Mouse (Mus musculus) cerebellum, adult 11-12 months (tissue): ENCODE results near the gene Cir1.

Experiments
- DNase-seq: peaks from one replicate; pipeline ENCODE4 v3.0.0; 2022

Cir1 gene

GRCm38 (mm10) chr2:73312152-73313116 is at the start of gene Cir1, which contains the start of gene Scrn3:
Gene Cir1, minus strand, starts transcription at chr2:73312701.
Gene Scrn3, plus strand, starts transcription at chr2:73312601.
- peak; percentile 97 for DNase-seq

DNA sequence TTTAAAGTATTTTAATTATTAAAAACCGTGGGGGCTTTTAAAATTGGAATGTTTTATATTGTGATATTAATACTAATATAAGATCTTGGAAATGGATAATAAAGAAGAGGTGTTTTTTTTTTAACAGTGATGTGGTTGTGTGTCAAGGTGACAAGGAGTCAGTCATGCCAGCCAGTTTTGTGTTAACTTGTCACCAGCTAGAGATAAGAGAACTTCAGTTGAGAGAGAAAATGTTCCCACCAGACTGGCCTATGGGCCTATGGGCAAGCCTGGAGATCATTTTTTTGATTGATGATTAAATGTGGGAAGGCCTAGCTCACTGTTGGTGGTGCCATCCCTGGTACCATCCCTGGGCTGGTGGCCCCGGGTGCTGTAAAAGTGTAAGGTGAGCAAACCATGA is 48.0 kb upstream of the Cir1 start:
- no peak for DNase-seq

DNA sequence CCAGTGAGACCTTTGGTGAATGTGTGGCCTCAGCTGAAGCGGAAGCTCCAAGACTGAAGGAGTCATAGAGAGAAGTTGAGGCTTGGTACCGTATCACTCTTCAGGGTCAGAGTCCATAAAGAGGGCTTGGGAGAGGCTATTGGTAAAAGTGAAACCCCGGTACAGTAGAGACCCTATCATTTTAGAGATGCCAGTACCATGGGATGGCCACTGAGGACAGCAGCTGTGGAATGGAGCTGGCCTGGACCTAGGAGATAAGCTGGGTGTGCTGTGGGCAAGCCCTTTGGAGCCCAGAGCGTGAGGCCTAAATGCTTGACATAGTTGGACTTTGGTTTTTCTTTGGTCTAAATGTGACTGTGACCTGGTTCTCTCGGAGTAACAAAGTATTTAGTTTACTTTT is 47.4 kb upstream of the Cir1 start:
- DNase-seq: no peak

DNA sequence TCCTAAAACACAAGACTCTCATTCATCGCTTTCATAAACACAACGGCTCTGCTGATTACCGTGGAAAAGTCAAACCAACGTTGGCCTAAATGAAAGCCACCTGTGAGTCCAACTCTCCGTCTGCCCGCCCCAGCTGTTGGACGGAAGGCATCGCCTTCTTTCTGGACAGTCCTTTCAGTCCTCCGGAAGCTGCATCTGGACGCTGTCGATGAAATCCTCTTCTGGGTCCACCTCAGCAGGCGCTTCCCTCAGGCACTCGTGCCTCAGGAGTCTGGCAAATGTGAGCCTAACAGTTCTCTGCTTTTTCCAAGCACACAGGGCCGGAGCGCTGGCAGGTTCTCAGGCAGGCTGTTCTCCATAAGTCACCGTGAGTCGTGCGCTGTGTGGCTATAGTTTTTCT is 44.5 kb upstream of the Cir1 start:
- no peak for DNase-seq

- DNase-seq: peak; percentile 41
These were observed 39.5 kb upstream of the Cir1 start for GRCm38 (mm10) chr2:73351927-73352374.

DNA sequence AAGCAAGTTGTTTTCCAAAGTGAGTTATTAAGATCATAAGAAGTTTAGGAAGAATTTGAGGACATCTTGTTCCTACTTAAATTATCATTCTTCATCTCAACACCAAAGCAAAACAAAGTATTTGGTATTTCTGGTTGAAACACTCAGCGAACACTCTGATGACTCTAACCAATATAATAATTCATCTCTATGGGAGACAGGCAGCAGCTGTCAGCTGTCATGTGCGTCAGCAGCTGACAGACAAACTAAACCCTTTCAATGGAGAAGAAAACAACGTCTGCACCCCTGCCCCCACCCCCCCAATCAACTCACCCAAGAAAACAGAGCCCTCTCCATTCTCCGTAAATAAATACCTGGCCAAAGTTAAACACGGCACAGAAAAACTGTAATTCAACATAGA is 39.0 kb upstream of the Cir1 start:
- DNase-seq: no peak

DNA sequence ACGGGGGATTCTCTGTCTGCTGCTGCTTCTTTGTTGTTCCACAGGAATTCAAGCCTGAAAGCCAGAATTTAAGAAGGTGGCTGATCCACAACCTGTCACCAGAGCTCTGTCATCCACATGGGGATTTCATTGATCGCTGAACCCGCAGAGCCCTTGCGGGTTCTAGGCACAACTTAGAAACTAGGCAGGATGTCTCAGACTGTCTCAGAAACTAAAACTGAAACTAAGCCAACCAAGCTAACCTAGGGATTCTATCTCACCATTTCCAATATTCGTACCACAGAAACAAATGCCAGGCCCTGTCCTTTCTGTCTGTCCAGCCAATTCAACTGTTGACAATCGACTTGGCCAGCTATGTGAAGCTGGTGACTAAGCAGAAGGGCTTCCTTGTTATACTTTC is 35.7 kb upstream of the Cir1 start:
- DNase-seq: no peak

DNA sequence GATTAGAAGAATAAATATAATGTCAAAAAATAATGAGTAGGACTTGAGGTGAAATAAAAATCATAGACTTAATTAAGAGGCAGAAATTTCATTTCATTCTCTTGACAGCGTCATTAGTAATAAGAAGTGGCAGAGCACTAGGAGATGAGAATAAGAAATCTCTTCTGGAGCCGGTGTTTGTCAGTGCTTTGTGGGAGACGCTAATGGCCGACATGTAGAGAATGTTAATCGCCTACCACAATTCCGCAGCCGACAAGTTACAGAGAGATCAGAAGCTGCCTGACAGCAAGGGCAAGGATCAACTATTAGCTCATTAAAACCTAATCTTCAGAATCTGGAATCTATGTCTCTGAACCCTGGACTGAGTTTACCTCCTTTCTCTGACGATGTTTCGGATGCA is 35.3 kb upstream of the Cir1 start:
- no peak for DNase-seq

DNA sequence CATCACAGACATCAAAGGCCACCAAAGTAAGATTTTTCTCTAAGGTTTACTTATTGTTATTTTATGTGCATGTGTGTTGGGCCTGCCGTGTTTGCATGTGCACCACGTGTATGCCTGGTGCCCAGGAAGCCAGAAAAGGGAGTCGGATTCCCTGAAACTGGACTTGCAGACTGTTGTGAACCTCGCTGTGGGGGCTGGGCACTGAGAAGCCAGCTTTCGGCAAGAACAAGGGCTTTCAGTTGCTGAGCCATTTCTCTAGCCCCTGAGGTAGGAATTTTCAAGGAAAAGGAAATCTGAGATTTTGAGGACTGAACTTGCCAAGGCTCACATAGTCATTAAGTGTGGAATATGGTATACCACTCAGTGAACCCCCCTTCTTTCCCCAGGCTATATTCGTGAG is 34.6 kb upstream of the Cir1 start:
- no peak for DNase-seq

DNA sequence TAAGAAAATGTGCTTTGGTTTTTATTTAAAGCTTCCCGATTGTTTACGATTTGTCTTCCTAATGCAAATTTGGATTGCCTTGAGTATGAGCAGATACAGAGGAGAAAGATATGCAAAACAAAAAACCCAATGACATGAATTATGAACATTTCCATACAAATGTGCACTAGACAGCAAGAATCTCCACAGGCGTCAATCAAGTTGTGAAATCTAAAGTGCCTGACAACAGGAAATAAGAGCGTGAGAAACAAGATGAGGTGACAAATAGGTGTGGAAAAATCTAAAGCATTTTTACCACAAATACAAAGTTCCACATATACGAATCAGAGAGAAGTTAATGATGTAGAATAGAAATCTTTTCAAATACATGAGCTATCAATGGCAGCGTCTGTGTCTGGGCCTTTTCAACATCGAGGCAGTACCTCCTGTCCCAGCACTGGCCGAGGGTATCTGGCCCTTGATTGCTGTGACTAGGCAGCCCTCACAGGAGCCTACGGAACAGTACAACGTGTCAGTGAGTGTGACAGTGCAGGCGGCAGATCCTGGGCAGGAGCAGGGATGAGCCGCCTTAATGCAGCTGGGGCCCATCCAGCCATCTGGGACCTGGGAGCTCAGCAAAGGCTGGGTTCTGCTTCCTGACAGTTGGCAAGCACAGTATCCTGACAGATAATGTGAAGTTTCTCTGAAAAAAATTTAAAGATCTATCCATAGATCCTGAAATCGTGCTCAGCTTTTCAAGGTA is 34.0 kb upstream of the Cir1 start:
- DNase-seq: no peak

DNA sequence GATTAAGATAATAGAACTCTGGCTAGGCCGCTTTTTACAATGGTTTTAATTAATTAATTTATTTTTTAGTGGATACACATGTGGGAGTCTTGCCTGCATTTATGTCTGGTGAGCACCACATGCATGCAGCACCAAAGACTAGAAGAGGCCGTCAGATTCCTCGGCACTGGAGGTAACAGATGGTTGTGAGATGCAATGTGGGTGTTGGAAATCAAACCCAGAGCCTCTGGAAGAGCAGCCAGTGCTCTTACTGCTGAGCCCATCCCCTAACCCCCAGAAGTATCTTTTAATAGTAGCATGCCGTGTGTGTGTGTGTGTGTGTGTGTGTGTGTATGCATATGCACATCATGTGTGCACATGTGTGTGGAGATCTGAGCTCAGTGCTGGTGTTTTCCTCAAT is 32.7 kb upstream of the Cir1 start:
- DNase-seq: no peak

DNA sequence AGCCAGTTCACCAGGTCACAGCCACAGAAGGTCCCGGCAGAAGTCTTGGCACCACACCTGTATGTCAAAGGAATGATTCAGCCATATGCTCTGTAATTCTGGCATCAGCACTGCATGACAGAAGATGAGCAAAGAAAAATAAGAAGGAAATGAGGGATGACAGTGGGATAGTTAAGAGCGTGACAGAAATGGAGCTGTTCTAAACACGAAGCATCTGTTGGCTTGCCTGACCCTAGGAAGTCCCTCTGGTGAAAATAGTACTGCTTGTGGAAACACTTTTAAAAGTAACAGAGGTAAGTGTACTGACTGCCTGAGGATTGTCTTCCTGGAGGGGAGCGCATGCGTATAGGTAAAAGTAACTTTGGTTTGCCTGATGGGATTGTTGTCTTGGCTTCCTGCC is 31.2 kb upstream of the Cir1 start:
- no peak for DNase-seq

DNA sequence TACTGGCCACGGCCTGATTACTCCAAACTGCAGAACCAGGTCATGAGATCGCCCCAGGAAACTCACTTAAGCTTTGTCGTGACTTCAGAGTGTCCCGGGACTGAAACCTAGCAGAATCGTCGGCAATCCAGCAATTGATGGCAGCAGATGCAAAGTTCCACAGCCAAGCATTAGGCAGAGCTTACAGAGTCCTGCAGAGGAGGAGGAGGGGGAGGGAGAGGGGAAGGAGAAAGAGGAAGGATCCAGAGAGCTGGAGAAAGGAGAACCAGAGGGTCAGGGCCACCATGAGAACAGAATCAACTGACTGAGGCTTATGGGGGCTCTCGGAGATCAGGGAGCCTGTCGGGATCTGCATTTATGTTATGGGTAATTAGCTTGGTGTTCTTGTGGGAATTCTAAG is 25.9 kb upstream of the Cir1 start:
- DNase-seq: no peak

DNA sequence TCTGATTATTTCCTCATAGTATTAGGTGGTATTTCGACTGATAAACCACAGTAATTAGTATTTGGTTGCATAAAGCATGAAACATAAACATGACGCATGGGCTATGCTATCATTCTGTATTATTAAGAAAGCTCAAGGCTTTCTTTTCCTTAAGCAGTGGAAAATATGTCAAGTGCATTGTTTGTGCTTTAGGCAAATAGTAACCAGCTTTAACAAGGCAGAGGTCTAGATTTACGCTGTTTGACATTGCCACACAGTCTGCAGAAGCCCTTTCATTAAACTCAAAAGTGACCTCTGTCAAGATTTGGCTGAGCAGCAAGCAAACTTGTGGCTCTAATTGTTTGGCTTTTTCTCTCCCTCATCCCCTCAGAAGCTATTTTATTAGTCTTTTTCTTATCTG is 23.4 kb upstream of the Cir1 start:
- DNase-seq: no peak

GRCm38 (mm10) chr2:73325871-73326270 is 13.4 kb upstream of the Cir1 start:
- no peak for DNase-seq

DNA sequence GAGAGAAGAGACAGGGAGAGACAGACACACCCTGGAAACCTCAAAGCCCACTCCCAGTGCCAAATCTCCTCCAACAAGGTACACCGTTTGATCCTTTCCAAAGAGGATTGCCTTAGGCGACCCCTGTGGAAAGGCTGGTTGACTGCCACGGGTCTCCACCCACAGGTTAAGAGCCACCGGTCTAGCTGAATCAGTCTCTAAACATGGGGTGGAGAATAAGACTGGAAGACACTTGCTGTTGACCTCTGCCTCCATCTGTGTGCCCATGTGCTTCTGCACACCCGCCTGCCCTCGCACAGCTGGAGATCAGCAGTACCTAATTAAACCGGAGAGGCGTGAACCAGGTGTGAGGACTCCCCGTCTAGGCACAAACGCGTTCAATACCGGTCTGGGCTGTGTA is 10.5 kb upstream of the Cir1 start:
- DNase-seq: no peak

DNA sequence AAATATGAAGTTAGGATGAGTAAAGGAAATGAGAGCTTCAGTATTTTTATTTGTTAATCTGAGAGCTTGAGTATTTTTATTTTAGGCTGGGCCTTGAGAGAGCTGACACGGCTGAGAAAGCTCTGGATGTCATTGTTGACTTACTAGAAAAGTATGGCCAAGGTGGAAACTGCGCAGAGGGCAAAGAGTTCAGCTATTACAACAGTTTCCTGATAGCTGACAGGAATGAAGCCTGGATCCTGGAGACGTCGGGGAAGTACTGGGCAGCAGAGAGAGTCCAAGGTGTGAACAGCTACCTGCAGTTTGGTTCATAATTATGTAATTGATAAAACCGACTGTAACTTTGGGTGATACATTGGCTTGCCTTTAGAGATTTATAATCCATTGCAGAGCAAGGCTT is 6.7 kb upstream of the Cir1 start:
- no peak for DNase-seq

- no peak for DNase-seq
These were observed 4.9 kb upstream of the Cir1 start for GRCm38 (mm10) chr2:73317426-73317825.

GRCm38 (mm10) chr2:73314311-73314710 is 1.8 kb upstream of the Cir1 start:
- no peak for DNase-seq

- peak; percentile 59 for DNase-seq
These were observed 608 bp upstream of the Cir1 start for GRCm38 (mm10) chr2:73313117-73313501.

- DNase-seq: no peak
These were observed 6.5 kb downstream of the Cir1 start for GRCm38 (mm10) chr2:73306006-73306405.

GRCm38 (mm10) chr2:73304506-73304905 is 8.0 kb downstream of the Cir1 start:
- no peak for DNase-seq

- DNase-seq: no peak
These were observed 9.8 kb downstream of the Cir1 start for GRCm38 (mm10) chr2:73302722-73303121.

DNA sequence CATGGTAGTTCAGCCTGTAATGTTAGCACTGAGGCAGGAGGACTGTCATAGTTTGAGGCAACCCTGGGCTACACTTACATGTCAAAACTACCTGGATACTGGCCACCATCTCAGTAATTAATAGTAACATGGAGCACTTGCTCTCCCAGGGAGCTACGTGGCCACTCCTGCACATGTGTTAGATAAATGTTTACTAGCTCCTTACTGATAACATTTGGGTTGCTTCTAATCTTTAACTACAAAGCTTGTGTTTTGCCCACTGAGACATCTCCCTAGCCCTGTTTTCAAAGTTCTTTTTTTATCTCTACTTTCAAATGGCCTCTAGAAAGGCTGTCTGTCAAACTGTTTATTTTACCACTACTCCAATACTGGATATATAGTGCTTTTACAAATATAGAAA is 10.5 kb downstream of the Cir1 start:
- DNase-seq: no peak
